Mouse (Mus musculus) testis, adult 10 weeks (tissue): ENCODE data around the gene Rerg. TPM values are rescaled to one million over a fixed set of nuclear protein-coding genes. Genes with fewer than 3 reads are reported as not detected.

Experiments
- polyA plus RNA-seq: library from polyadenylated mRNA; stranded (reverse); fragments of 350-450 nt; fragmentation: Illumina TruSeq; extraction: RNeasy Lipid Tissue Mini Kit (QIAGEN cat#74804); gene quantifications from one replicate; pipeline ENCODE4 v1.2.3, GENCODE M21; 2014; ENCODE audit warnings: low read depth, low replicate concordance

Rerg gene
- polyA plus RNA-seq: 7.6 TPM

DNA sequence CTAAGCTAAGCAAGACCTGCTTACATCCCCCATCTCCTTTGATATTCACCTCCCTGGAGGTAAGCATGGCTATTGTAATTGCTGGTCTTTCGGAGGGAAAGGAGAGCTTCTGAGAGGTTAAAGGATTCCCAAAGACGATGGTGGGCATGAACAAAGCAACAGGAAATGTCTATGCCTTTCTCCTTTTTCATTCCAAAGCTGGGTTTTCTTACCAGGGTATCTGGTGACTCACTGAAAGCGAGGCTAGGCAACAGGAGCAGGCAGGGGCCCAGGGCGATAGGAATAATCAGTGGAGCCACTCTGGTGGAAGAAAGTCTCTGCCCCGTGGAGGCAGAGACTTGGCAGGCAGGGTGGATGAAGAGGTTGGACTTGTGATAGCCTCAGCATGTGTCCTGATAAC lies at the start of gene Rerg:
Rerg (minus strand) TSS at position 272 of the 400 bp plus-strand sequence.

Other genes starting within 250 kb of the Rerg start
- not detected for gene Erp27, start 248.3 kb downstream of the Rerg start, polyA plus RNA-seq
- gene Pde6h, start 246.7 kb downstream of the Rerg start, polyA plus RNA-seq: 0.52 TPM
- 4.3 TPM for gene Arhgdib, start 228.6 kb downstream of the Rerg start, polyA plus RNA-seq
- 1.3 TPM for gene Ptpro, start 81.8 kb upstream of the Rerg start, polyA plus RNA-seq